Mouse (Mus musculus) G1E (cell line): ENCODE measurements at regions not wholly inside any gene's neighbourhood (a gene's known extent, or its start where the extent isn't known, plus 50 kb on each side); places are given as distances from the start of the nearest gene placed in this dataset.

ENCODE experiments used
- ATAC-seq: 2 replicates; pipeline ENCODE4 v1.8.0; 2016; ENCODE audit warnings: mild to moderate bottlenecking; ENCODE audit not compliant: insufficient number of reproducible peaks, poor library complexity, low FRiP score, severe bottlenecking; ENCODE audit errors: extremely low read depth
- DNase-seq: peaks from one replicate; pipeline ENCODE4 v3.0.0; 2012; ENCODE audit warnings: low spot score
- H3K27me3 ChIP-seq: 2 replicates; pipeline ENCODE4 v1.6.1; 2012; ENCODE audit warnings: mild to moderate bottlenecking, low read length, inconsistent platforms; ENCODE audit not compliant: insufficient read depth
- H3K36me3 ChIP-seq: replicated peaks from 2 replicates; pipeline ENCODE3; 2012; ENCODE audit warnings: mild to moderate bottlenecking, inconsistent platforms
- H3K4me1 ChIP-seq: 2 replicates; pipeline ENCODE4 v1.6.1; 2012; ENCODE audit warnings: low read depth, low read length, inconsistent platforms, mixed read lengths; ENCODE audit not compliant: insufficient read depth
- H3K4me3 ChIP-seq: 2 replicates; pipeline ENCODE4 v1.5.1; 2012; ENCODE audit warnings: low read depth, mild to moderate bottlenecking, inconsistent platforms, low read length, moderate library complexity, mixed read lengths
- H3K9me3 ChIP-seq: replicated peaks from 2 replicates; pipeline ENCODE4 v1.6.1; 2012; ENCODE audit warnings: inconsistent platforms
- CTCF ChIP-seq: IDR thresholded peaks from 2 replicates; pipeline ENCODE4 v1.5.1; 2012; ENCODE audit warnings: low read depth, low read length, inconsistent platforms, mixed read lengths
- GATA1 ChIP-seq: IDR thresholded peaks from 2 replicates; pipeline ENCODE4 v1.6.1; 2012; ENCODE audit warnings: borderline replicate concordance, low read length, inconsistent platforms, mixed read lengths
- GATA2 ChIP-seq: IDR thresholded peaks from 2 replicates; pipeline ENCODE4 v1.6.1; 2012; ENCODE audit warnings: low read depth, low read length, inconsistent platforms, borderline replicate concordance
- POLR2AphosphoS5 ChIP-seq: IDR thresholded peaks from 2 replicates; pipeline ENCODE4 v1.6.1; 2012; ENCODE audit warnings: low read depth, low read length, inconsistent platforms; ENCODE audit not compliant: insufficient replicate concordance
- TAL1 ChIP-seq: conservative IDR thresholded peaks from 2 replicates; pipeline ENCODE4 v1.6.1; 2012; ENCODE audit warnings: low read depth, low read length, inconsistent platforms, mixed read lengths

DNA sequence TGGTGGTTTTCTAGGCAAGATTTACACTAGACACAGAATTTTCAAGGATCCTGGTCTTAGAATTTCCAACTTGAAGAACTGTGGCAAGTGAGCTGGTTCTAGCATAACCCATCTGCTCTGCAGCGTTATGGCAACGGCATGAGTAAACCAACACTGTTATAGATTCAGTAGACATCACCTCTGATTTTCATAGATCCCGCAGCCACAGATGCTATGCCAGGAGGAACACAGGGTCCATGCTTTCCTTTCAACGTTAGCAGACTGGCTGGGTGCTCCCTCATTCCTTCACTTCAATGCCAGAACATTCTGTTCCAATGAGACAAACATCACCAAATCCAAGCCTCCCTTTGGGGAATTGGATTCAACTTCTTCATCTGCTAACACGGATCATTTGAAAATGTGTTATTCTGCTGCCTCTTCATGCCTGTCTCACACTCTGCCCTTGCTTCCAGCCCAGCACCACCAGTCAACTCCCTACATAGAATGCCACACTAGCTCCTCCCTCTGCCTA lies 338.4 kb upstream of the Hs6st1 start:
- DNase-seq (no peak), ATAC-seq (no peak)
- H3K9me3 ChIP-seq, result no peaks in the 10 kb centered on the region
- no peak overlapping the region for H3K4me3 ChIP-seq
- TF ChIP-seq CTCF (no peak), GATA2 (no peak), POLR2AphosphoS5 (no peak), TAL1 (no peak), GATA1 (no peak)
- peaks cover 3% of the 10 kb centered on the region for H3K27me3 ChIP-seq
- no peaks in the 10 kb centered on the region for H3K4me1 ChIP-seq
- H3K36me3 ChIP-seq, result no peaks in the 10 kb centered on the region

DNA sequence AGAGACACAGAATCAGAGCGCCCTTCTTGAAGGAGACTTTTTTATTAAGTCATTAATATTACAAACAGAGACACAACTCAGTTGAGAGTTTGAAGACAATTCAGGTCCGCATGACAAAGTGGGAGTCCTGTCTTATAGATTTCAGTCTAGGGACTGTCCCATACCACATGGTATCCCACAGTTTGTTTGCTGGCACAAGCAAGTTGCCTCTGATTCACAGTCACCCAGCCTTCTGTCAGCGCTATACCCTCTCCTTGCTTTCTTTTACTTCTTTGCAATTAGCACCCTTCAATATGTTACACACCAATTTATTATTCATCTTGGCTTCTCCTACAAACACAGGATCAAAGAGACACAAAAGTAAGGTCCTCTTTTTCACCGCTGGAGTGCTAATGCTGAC lies 337.9 kb upstream of the Hs6st1 start:
- H3K27me3 ChIP-seq, result peaks cover 3% of the 10 kb centered on the region
- H3K9me3 ChIP-seq, result no peaks in the 10 kb centered on the region
- TF ChIP-seq CTCF, result no peak
- no peak for DNase-seq
- H3K4me3 ChIP-seq, result no peak overlapping the region
- H3K4me1 ChIP-seq, result no peaks in the 10 kb centered on the region
- no peaks in the 10 kb centered on the region for H3K36me3 ChIP-seq
- no peak for ATAC-seq

DNA sequence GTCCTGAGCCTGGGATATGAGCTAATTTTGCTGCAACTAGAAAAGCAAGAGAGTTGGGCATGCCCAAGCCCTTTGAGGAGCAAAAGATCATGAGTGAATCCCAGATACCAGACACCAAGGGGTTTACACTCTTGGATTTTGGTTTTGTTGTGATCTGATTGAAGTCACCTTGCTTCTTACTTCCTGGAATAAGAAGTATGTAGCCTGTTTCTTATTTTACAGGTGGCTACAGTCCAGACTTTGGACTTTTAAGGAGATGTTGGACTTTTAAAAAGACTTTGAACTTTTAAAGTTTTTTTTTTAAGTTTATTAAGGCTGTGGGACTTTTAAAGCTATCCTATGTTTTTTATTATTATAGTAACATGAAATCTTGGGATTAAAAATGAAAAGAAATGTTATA lies 332.0 kb upstream of the Hs6st1 start:
- no peaks in the 10 kb centered on the region for H3K36me3 ChIP-seq
- no peaks in the 10 kb centered on the region for H3K4me1 ChIP-seq
- peaks cover 7% of the 10 kb centered on the region; the same call in 1 of the 2 replicates for H3K27me3 ChIP-seq
- no peak overlapping the region for H3K4me3 ChIP-seq
- DNase-seq (no peak), ATAC-seq (no peak)
- no peak for TF ChIP-seq CTCF
- TF ChIP-seq TAL1, result no peak
- TF ChIP-seq POLR2AphosphoS5, result no peak
- no peak for TF ChIP-seq GATA2
- no peak for TF ChIP-seq GATA1
- no peaks in the 10 kb centered on the region; the same call in 1 of the 2 replicates for H3K9me3 ChIP-seq

DNA sequence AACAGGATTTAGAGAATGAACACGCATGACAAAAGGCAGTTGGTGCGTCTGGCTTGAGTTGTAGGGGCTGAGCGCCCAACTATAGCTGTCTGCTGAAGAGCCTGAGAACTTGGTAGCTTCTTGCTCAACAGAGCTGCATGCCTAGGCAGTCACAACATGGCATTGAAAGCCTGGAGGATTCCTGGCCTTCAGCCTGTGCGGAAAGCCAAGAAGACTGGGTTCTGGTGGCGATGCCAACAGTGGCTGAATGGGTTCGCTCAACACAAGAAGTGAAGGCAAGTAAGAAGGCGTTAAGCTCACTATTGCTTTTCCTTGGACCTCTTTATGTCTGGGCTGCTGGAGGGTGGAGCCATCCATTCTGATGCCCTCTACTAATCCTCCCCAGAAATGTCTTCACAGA lies 318.6 kb upstream of the Hs6st1 start:
- H3K9me3 ChIP-seq, result no peaks in the 10 kb centered on the region
- DNase-seq (no peak), ATAC-seq (no peak)
- H3K4me1 ChIP-seq, result no peaks in the 10 kb centered on the region
- H3K4me3 ChIP-seq, result no peak overlapping the region
- H3K27me3 ChIP-seq, result peaks cover 9% of the 10 kb centered on the region; the same call in 1 of the 2 replicates
- H3K36me3 ChIP-seq, result no peaks in the 10 kb centered on the region
- TF ChIP-seq CTCF (no peak), GATA2 (no peak)

DNA sequence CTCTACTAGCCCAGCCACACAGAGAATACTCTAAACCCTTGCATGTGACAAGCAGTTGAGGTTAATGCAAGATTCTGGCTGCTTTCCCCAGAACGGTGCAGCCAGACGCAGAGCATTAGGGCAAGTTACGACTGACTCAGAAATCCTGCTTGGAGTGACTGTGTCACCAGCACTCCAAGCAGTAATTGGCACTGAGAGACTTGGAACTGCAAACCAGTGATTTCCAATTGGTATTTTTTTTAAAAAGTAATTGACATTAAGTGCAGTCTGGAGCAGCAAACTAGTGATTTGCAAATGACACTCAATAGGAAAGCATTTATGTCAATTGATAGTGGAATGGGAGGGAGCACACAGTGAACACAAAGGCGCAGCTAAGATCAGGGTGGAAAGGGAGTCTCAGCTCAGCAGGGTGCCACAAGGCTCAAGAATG lies 318.1 kb upstream of the Hs6st1 start:
- H3K4me3 ChIP-seq, result no peak overlapping the region
- H3K36me3 ChIP-seq, result no peaks in the 10 kb centered on the region
- DNase-seq, result no peak
- no peaks in the 10 kb centered on the region for H3K4me1 ChIP-seq
- no peaks in the 10 kb centered on the region for H3K9me3 ChIP-seq
- peaks cover 9% of the 10 kb centered on the region; the same call in 1 of the 2 replicates for H3K27me3 ChIP-seq
- TF ChIP-seq POLR2AphosphoS5 (no peak), GATA1 (no peak), TAL1 (no peak), GATA2 (no peak), CTCF (no peak)
- ATAC-seq, result no peak

DNA sequence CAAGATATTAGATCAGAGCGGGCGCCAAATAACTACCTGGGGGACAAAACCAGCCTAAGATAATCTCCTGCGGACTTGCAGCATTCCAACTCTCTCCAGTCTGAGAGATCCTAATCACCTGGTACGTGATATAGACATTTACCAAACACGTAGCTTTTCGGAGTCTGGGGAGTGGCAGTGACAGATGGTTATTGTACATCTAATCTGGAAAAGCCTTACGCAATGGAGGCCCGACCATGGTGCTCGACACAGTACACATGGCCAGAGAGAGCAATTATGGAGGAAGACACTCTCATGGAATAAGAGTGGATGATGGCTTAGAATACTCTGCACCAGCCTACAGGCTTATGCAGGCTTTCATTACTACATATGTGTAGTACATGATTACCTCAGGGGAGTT lies 315.6 kb upstream of the Hs6st1 start:
- no peak for DNase-seq
- ATAC-seq, result no peak
- TF ChIP-seq GATA2 (no peak), POLR2AphosphoS5 (no peak), TAL1 (no peak), GATA1 (no peak), CTCF (no peak)

DNA sequence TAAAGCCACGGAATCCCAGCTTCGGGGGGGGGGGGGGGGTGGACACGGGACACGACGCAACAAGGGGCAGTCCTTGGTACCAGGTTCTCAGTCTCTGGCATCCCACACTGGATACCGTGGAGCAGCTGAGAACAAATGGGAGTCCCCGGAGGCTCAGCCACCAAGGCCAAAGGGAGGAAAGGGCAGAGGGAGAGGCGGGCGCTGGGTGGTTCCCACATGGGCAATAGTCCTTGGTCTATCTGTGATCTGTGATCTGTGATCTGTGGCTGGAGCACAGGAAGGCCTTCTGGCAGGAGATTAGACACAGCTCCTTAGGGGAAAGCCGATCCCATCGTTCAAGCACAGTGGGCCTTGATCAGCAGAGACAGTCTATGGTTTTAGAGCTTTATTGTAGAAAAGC lies 314.0 kb upstream of the Hs6st1 start:
- TF ChIP-seq CTCF (no peak), GATA2 (no peak), TAL1 (no peak), GATA1 (no peak), POLR2AphosphoS5 (no peak)
- Histone ChIP-seq H3K4me1 (no peaks in the 10 kb centered on the region), H3K9me3 (no peaks in the 10 kb centered on the region), H3K36me3 (no peaks in the 10 kb centered on the region), H3K27me3 (peaks cover 4% of the 10 kb centered on the region; the same call in 1 of the 2 replicates), H3K4me3 (no peak overlapping the region)
- DNase-seq (no peak), ATAC-seq (no peak)

More for the DNA sequence above, 315.6 kb upstream of the Hs6st1 start:
- H3K4me1 ChIP-seq, result no peaks in the 10 kb centered on the region
- no peaks in the 10 kb centered on the region for H3K36me3 ChIP-seq
- H3K9me3 ChIP-seq, result no peaks in the 10 kb centered on the region
- H3K4me3 ChIP-seq, result no peak overlapping the region
- peaks cover 4% of the 10 kb centered on the region; the same call in 1 of the 2 replicates for H3K27me3 ChIP-seq
